Mouse (Mus musculus) frontal cortex, adult (tissue): ENCODE measurements around the gene Bbs12.

Experiments
- ATAC-seq: cut with Nextera tagmentation; 2 replicates; pipeline ENCODE4 v1.9.2; 2017; ENCODE audit warnings: mild to moderate bottlenecking, moderate library complexity, mixed read lengths; ENCODE audit not compliant: low TSS enrichment

Gene Bbs12

DNA sequence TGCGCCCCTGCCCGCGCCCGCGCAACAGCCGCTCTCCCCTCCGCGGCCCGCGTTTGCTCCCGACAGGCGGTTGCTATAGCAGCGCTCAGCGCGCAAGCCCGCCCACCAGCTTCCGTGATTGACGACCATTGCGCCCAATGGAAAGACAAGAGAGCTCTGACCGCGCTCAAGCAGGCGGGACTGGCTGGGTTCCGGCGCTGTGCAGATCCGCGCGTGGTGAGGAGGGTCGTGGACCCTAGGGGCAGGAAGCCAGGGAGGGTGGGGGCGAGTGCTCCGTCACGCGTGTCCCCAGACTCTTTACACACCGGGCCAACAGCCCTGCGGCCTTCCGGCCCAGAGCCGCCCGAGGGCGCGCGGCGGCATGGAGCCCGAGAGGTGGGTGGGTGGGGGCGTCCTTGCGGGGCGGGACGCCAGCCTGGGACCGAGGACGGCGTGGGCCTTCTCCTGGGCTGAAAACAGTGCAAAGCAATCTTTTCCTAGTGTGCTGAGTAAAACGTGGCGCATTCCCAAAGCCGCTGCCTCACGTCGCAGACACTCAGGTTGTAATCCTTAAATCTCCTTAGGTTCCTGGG, at the start of gene Bbs12, which contains the start of gene Cetn4:
Gene Bbs12 (plus strand): TSS at position 185 of the 572 bp plus-strand sequence.
Gene Cetn4 (minus strand): TSS at position 339 of the 572 bp plus-strand sequence.
- ATAC-seq: peak; percentile 95

- ATAC-seq: peak; percentile 91
Observed at GRCm38 (mm10) chr3:37268338-37268737, 44.0 kb upstream of the Bbs12 start.

DNA sequence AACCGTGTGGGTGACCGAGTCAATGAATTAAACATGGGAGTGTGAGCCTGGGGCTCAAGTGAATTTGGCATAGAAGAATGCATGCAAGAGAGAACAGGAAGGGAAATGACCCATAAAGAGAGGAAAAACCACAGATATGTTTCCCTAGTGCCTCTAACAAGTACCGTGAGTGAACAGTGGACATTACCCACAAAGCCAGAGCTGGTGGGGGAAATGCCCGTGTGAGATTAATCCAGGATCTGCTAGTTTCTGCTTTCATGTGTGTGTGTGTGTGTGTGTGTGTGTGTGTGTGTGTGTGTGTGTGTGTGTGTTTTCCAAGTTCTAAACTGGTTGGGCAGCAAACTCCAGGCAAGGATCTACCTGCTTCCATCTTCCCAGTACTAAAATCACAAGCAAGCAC, 42.4 kb upstream of the Bbs12 start:
- no peak for ATAC-seq

DNA sequence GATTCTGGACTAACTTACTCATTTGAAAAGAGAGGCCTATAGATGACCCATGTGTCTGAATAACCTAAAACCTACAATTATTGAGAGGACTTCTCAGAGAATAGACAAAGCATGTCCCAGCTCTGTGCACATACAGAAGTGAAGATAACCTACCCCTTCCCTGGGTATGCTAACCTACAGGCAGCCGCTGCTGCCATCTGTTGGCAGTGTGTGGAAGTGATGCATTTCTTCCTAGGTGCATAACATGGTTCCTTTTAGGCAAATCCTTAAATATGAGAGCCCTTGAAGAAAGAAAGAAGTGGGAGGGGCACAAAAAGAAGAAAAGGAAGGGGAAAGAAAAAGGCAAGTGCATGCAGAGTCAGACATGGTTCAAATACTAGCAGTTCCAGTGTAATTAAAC, 41.1 kb upstream of the Bbs12 start:
- peak; percentile 85 for ATAC-seq

DNA sequence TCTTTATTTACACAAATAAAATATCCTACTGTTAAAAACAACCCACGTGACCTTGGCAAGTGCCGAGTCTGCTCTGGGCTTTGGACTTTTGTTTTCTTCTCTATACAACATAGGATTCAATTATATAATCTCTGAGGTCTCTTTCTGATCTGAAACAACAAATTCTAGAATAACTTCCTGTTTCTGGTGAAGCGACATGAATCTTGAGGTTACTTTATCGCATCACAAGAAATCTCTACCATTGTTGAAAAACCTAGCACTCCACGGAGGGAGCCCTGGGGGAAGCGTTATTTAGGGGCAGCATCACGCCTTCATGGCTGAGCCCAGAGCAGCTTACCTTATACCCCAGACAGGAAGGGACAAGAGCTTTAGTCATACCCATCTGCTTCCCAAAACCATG, 39.3 kb upstream of the Bbs12 start:
- ATAC-seq: no peak

DNA sequence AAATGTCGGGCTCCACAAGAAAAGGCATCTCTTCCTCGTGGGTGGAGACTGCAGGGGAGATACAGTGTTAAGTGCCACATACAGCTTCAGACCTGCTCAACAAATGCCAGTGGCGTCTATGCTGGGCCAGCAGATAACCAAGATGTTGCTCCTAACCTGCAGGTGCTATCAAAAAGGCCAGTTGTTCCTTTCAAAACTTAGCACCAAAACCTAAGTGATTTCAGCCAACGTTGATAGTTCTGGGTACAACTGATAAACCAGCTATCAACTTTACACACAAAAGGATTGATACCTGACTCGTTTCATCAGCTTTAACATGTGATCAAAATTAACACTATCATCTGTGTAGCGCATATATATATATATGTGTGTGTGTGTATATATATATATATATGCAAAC, 37.7 kb upstream of the Bbs12 start:
- ATAC-seq: no peak

DNA sequence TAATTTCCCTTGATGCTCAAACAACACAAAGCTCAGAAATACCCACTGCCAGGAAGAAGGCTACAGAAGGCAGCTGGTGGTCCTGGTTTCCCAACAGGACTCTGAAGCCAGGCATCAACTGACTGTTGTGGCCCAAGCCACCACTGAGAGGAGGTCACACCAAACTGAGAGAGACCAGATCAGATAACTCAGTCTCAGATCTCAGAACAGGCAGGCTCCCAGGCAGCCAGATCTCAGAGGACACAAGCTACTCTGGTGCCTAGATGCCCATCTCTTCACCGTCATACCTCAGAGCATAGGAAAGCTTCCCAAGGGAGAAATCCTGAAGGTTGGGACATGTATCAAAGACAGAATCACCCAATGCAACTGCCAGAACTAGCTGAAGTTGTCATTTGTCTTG, 32.1 kb upstream of the Bbs12 start:
- no peak for ATAC-seq

DNA sequence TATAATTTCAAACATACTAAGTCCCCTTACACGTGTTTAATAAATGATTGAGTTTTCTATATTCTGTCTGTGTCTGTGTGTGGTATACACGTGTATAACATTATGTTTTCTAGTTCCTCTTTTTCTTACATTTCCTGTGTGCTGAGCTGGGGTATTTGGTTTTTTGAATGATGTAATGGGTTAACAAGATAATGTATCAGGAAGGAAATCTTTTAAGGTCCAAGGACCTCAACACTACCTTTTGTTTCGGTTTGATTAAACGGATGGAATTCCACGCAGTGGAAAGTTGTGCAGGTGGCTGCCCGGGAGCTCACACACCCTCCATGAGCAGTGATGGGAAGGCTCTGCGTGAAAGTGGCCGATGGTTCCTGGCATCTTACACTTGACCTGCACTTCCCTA, 31.5 kb upstream of the Bbs12 start:
- no peak for ATAC-seq

DNA sequence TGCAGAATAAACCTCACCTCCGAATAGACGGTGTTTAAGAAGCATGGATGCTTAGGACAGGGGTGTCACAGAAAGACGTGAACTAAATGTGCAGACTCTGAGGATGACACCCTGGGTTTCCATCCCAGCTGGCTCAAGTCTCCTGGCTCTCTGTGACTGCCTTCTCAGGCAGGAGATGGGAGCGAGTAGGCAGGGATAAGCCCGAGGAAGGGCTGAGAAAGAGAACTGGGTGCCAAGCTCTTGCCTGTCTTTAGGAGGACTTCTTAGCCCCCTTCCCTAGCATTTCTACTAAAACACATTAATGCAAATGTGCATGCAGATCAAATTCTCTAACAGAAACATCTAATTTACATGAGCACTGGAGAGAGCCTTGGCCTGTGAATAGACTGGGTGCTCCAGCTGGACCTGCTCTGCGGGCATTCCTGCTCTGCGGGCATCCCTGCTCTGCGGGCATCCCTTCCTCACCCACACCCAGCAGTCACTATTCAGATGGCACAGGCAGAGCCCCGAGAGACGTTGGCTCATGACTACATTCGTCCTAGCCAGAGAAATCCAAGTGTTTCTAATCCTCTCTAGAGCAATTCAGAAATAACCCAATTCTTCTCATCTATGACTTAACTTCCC, 29.9 kb upstream of the Bbs12 start:
- ATAC-seq: 0 out of 2 replicates have a peak, but pooled peaks have one; percentile 23

DNA sequence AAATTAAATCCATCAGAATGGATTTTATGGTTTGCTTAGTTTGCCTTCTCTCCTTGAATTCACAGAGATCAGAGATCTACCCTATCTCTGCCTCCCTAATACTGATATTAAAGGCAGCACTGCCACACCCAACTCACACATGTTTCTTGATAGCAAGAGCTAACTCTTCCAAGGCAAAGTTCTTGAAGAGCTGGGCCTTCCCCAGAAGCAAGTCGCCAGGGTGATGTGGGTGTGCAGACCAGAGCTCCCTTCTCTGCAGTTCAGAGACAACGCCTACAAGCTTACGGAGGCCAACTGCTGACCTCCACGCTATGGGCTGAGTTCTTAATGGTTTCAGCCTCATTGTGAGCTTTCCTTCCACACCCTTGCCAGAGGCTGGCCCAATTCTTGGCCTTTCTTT, 29.1 kb upstream of the Bbs12 start:
- ATAC-seq: no peak

- no peak for ATAC-seq
Observed at GRCm38 (mm10) chr3:37289237-37289636, 23.1 kb upstream of the Bbs12 start.

GRCm38 (mm10) chr3:37290881-37291541, 21.3 kb upstream of the Bbs12 start:
- no peak for ATAC-seq

- peak; percentile 65 for ATAC-seq
Observed at GRCm38 (mm10) chr3:37291929-37292328, 20.4 kb upstream of the Bbs12 start.

DNA sequence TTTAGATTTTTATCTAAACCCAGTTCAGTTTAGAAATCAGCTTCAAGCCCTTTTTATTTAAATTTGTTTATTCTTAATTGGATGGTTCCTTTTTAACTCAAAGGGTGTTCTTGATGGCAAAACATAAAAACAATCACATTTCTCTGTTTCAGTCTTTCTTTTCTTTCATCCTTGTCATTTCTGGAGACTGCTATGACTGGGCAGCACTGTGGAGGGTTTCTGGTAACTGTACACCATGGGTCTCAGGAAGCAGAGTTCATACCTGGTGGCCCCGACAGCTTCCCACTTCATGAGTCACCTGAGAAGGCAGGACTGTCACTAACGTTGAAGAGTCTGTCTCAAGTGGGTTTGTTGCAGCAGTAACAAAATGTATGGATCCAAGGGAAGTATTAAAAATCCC, 19.7 kb upstream of the Bbs12 start:
- no peak for ATAC-seq

DNA sequence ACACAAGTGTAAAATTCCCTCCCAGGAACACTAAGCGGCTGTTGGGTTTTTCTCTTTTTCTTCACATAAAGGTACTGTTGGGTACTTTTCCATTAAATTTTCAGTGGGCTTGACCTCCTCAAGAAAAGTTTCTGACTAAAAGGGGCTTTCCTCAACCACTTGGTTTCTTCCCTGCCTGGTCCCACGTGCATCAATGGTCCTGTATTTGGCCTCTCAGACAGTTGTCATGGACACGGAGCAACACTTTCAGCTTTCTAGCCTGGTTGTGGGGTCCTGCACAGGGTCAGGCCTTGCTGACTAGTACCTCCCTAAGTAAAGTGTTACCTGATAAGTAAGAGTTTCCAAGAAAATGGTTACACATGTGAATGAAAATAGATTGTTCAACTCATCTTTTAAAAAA, 12.9 kb upstream of the Bbs12 start:
- no peak for ATAC-seq

GRCm38 (mm10) chr3:37302685-37303084, 9.7 kb upstream of the Bbs12 start:
- peak; percentile 85 for ATAC-seq

- ATAC-seq: no peak
Observed at GRCm38 (mm10) chr3:37303392-37304139, 8.8 kb upstream of the Bbs12 start.

DNA sequence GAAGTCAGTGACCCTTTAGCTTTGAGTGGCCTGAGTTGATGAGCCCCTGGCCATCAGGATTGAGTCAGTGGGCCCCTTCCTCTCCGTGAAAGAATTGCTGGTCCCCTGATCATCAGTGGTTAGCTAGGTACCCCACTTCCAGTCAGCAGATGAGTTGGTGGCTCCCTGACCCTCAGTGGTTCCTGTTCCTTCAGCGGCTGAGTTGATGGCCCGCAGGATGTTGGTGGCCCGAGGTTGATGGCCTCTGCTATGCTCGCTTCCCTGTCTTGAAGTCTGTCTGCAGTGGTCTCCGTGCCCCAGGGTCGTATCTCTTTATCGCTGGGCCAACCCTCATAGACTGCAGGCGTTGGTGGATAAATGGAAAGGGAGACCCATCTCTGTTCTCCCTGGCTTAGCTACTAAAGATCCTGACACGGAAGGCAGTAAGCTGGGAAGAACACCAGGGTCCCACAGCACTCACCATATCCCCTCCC, 421 bp upstream of the Bbs12 start:
- peak; percentile 23 for ATAC-seq

GRCm38 (mm10) chr3:37313371-37313770, 1.0 kb downstream of the Bbs12 start:
- ATAC-seq: peak; percentile 84

DNA sequence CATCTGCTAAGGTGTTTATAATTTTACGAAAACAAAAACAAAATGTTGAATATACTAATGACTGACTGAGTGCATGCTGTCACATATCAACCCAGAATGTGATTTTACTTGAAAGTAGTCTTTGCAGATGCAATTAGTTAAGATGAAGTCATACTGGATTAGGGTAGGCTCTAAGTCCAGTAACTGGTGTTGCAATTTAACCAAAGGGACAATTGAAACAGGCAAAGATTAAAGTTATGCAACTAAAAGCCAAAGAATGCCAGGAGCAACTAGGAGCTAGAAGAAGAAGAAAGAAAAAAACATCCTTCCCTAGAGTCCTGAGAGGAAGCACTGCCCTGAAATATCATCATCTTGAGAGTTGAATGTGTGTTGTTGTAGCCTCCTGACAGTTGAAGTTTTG, 3.9 kb downstream of the Bbs12 start:
- ATAC-seq: no peak

DNA sequence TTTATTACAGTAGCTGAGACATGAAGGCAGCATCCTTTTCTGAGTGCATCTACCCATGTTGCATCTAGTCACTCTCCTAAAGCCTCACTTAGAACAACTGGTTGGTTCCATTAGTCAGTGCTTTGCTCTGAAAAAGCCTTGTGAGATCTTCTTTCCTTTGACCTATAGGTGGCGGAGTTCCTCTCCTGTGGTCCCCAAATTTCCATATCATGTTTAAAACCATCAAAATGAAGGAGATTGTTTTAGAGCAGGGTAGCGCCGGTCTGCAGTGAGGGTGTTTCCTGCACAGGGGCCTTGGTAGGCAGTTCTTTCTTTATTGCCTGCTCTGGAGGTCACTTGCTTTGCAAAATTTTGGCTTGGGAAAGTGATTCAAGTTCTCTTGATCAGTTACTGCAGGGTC, 12.0 kb downstream of the Bbs12 start:
- peak; percentile 81 for ATAC-seq
